Mouse (Mus musculus): Measurements from ENCODE around the gene Ptprf.

DNA sequence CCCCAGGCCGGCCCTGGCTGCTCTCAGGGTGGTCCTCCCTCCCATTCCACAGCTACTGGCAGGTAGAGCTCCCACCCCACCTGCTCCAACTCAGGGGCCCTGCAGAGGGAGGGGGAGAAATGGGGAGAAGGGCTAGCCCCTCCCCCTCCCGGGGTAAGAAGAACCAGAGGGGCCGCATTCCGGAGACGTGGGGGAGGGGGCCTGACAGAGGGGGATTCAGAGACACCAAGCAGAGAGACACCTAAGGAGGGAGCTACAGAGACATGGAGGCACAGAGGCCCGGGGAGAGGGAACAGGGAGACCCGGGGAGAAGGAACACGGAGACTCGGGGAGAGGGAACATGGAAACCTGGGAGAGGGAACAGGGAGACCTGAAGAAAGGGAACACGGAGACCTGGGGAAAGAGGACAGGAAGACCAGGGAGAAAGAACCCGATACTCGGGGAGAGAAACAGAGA is 1.2 kb downstream of the Ptprf start:
- TF ChIP-seq CTCF (IDR thresholded peaks at IDR 0.05): no peak
- no peak for TF ChIP-seq EP300 (IDR thresholded peaks at IDR 0.05)

Data from lung, postnatal 0 days (tissue).